Mouse (Mus musculus) C2C12 (cell line): ENCODE results near the gene Exoc4. TPM values are rescaled to one million over a fixed set of nuclear protein-coding genes. Genes with fewer than 3 reads are reported as not detected.

Experiments
- H3K27me3 ChIP-seq: one replicate; pipeline ENCODE4 v1.6.1; 2011; ENCODE audit not compliant: control insufficient read depth, insufficient read depth, insufficient read length
- H3K36me3 ChIP-seq: one replicate; pipeline ENCODE4 v1.6.1; 2011; ENCODE audit not compliant: control insufficient read depth, insufficient read depth
- H3K4me3 ChIP-seq: one replicate; pipeline ENCODE4 v1.5.1; 2011; ENCODE audit warnings: mild to moderate bottlenecking, control low read depth; ENCODE audit not compliant: poor library complexity, insufficient read depth, severe bottlenecking
- H3K79me2 ChIP-seq: one replicate; pipeline ENCODE4 v1.6.1; 2011; ENCODE audit not compliant: control insufficient read depth, insufficient read depth
- H3K79me3 ChIP-seq: one replicate; pipeline ENCODE4 v1.6.1; 2011; ENCODE audit warnings: low read depth, control low read depth
- H3ac ChIP-seq: one replicate; pipeline ENCODE3; 2011; ENCODE audit warnings: low read depth; ENCODE audit not compliant: control insufficient read depth, insufficient read length
- CEBPB ChIP-seq: IDR thresholded peaks from one replicate; pipeline ENCODE4 v1.6.1; 2011; ENCODE audit warnings: low read depth, mild to moderate bottlenecking, control low read depth, moderate library complexity
- CTCF ChIP-seq: IDR thresholded peaks from one replicate; pipeline ENCODE4 v1.5.1; 2011; ENCODE audit not compliant: control insufficient read depth, insufficient read depth, insufficient read length
- FOSL1 ChIP-seq: IDR thresholded peaks from one replicate; pipeline ENCODE4 v1.8.0; 2011; ENCODE audit warnings: mild to moderate bottlenecking, low read length; ENCODE audit not compliant: poor library complexity, insufficient read depth, severe bottlenecking
- MAX ChIP-seq: IDR thresholded peaks from one replicate; pipeline ENCODE4 v1.6.1; 2011; ENCODE audit warnings: mild to moderate bottlenecking, control low read depth
- MYOD1 ChIP-seq: IDR thresholded peaks from one replicate; pipeline ENCODE4 v1.6.1; 2011; ENCODE audit warnings: low read depth; ENCODE audit not compliant: control insufficient read depth, insufficient read length
- MYOG ChIP-seq: IDR thresholded peaks from one replicate; pipeline ENCODE4 v1.6.1; 2011; ENCODE audit not compliant: control insufficient read depth, insufficient read length; ENCODE audit errors: extremely low read depth
- USF1 ChIP-seq: IDR thresholded peaks from one replicate; pipeline ENCODE4 v1.6.1; 2011; ENCODE audit warnings: low read depth, mild to moderate bottlenecking, control low read depth, moderate library complexity
- polyA plus RNA-seq: library from polyadenylated mRNA; unstranded; fragments of >200 nt; fragmentation: generic; extraction: Trizol; gene quantifications from one replicate; pipeline ENCODE4 v1.2.1, GENCODE M21; 2012; ENCODE audit warnings: missing spikeins

Exoc4 gene
- polyA plus RNA-seq, 1 experiment: 20.6 TPM

DNA sequence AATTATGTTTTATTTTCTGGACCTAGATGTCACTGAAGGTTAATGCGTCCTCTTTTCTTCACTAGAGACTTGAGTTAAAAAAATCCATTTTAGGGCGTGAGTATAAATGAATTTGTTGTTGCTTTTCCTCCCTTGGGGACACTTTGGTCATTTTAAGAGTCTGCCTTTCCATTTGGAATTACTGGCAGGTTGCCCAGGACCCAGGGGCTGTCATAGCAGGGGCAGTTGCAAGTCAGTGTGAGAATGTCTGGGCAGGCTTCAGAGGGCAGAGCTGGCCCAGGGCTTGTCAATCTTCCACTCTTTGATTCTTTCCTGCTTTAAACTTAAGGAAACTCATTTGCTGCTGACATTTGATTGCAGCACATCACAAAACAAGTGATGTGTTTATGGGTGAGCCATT, 45.7 kb downstream of the Exoc4 start:
- TF ChIP-seq FOSL1 (no peak), MAX (no peak), MYOD1 (no peak), USF1 (no peak), CEBPB (no peak), CTCF (no peak), MYOG (no peak)
- Histone ChIP-seq H3K27me3 (no peaks in the 10 kb centered on the region), H3ac (no peak overlapping the region), H3K79me2 (peaks cover 11% of the 10 kb centered on the region), H3K4me3 (no peak overlapping the region), H3K36me3 (peaks cover 24% of the 10 kb centered on the region), H3K79me3 (no peaks in the 10 kb centered on the region)

- H3ac ChIP-seq: no peak overlapping the region
- peaks cover 11% of the 10 kb centered on the region for H3K79me2 ChIP-seq
- no peaks in the 10 kb centered on the region for H3K79me3 ChIP-seq
- no peak for TF ChIP-seq USF1
- no peak for TF ChIP-seq MYOD1
- no peak for TF ChIP-seq CEBPB
- TF ChIP-seq MYOG: no peak
- no peak for TF ChIP-seq MAX
- no peak for TF ChIP-seq CTCF
- TF ChIP-seq FOSL1: no peak
- H3K4me3 ChIP-seq: no peak overlapping the region
- peaks cover 28% of the 10 kb centered on the region for H3K36me3 ChIP-seq
- H3K27me3 ChIP-seq: no peaks in the 10 kb centered on the region
Measured at GRCm38 (mm10) chr6:33297566-33297965, 48.7 kb downstream of the Exoc4 start.

DNA sequence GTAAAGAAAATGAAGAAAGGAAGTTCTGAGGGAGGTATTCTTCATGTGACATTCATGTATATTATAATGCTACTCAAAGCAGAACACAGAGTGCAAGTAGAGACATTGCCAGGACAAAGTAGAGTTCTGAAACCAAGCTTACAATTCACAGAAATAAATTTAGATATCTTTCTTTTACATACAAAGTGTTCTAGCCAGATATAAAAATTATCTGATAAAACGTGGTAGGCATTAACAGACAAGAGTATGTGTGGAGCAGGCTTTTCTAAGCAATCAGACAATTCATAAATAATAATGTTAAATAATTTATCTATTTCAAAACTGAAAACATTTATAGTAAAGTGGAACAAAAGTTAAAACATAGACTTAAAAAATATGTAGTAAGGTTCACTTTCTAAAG, 49.9 kb downstream of the Exoc4 start:
- Histone ChIP-seq H3ac (no peak overlapping the region), H3K36me3 (peaks cover 28% of the 10 kb centered on the region), H3K27me3 (no peaks in the 10 kb centered on the region), H3K79me3 (no peaks in the 10 kb centered on the region), H3K4me3 (no peak overlapping the region), H3K79me2 (peaks cover 3% of the 10 kb centered on the region)
- TF ChIP-seq MYOG: no peak
- no peak for TF ChIP-seq CEBPB
- TF ChIP-seq CTCF: no peak

DNA sequence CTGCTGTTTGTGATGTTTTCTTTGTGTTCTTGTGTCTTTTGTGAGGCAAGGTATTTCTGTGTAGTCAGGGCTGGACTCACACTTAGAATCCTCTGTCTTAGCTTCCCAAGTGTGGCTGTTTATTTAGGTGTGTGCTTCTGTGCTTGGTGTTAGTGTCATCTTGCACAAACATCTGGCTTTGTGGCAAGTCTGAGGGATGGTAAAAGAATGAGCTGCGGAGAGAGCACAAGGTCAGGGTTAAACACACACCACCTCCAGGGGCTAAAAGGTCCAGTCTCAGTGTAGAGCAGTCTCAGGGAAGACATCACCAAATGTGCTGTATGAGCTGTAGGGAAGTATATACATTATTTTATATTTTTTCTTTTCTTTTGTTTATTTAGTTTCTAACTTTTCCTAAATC, 57.1 kb downstream of the Exoc4 start:
- no peak for TF ChIP-seq MYOD1
- no peak for TF ChIP-seq MYOG
- TF ChIP-seq USF1: no peak
- TF ChIP-seq CEBPB: no peak
- no peak for TF ChIP-seq FOSL1
- no peak for TF ChIP-seq MAX
- H3K4me3 ChIP-seq: no peak overlapping the region

DNA sequence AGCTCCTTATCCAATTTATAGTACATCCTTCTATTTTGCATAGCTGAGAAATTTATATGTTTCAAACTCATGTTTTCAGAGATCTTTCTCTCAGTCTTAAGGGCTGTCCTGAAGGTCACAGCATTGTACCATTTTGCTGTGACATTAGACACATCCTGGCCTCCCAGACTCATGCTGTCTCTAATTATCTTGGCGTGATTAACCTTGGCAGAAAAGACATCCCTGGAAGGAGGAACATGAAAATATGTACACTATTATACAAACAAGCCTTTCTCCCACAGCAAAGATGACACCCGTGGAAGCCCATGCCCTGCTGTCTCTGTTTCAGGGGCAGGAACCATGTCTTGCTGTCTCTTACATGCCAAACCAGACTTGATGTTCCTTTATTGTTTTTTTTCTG, 59.8 kb downstream of the Exoc4 start:
- Histone ChIP-seq H3K79me2 (no peaks in the 10 kb centered on the region), H3K36me3 (peaks cover 18% of the 10 kb centered on the region), H3K4me3 (no peak overlapping the region), H3K79me3 (peaks cover 2% of the 10 kb centered on the region), H3K27me3 (no peaks in the 10 kb centered on the region), H3ac (no peak overlapping the region)
- no peak for TF ChIP-seq CTCF
- no peak for TF ChIP-seq MYOD1
- no peak for TF ChIP-seq FOSL1
- no peak for TF ChIP-seq CEBPB
- TF ChIP-seq MAX: no peak
- TF ChIP-seq MYOG: no peak
- no peak for TF ChIP-seq USF1

More for the DNA sequence above, 57.1 kb downstream of the Exoc4 start:
- Histone ChIP-seq H3ac (no peak overlapping the region), H3K27me3 (no peaks in the 10 kb centered on the region), H3K36me3 (peaks cover 19% of the 10 kb centered on the region), H3K79me3 (peaks cover 2% of the 10 kb centered on the region), H3K79me2 (no peaks in the 10 kb centered on the region)

DNA sequence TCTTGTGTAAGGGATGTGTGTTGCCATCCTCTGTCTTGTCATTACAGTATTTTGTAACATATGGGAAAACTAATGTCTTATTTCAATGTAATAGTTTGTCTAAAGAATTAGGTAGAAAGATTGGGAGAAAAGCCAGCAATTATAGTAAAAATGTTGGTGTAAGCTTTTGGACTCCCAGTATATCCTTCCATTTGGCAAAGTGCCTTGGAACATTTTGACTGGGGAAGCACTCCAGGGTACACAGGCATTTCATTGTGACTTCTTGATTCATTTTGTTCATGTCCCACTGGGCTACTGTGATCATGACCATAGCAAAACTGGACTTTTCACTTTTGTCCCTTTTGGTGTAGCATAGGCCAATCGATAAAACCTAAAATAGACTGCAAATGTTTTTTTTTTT, 61.6 kb downstream of the Exoc4 start:
- Histone ChIP-seq H3ac (no peak overlapping the region), H3K27me3 (no peaks in the 10 kb centered on the region), H3K4me3 (no peak overlapping the region), H3K79me2 (no peaks in the 10 kb centered on the region), H3K79me3 (peaks cover 5% of the 10 kb centered on the region), H3K36me3 (peaks cover 18% of the 10 kb centered on the region)
- TF ChIP-seq MYOG (no peak), CTCF (no peak), MYOD1 (no peak), FOSL1 (no peak), MAX (no peak), USF1 (no peak), CEBPB (no peak)
